Mouse (Mus musculus) small intestine, adult 2 months (tissue): ENCODE results near the gene Pdzd7. TPM values are rescaled to one million over a fixed set of nuclear protein-coding genes. Genes with fewer than 3 reads are reported as not detected.

Experiments used
- H3K27ac ChIP-seq: fragments of 200-500 bp; 2 replicates; pipeline ENCODE4 v1.5.1; 2012; ENCODE audit warnings: low read depth, low read length, control low read depth, inconsistent platforms; ENCODE audit not compliant: insufficient read depth
- H3K27me3 ChIP-seq: fragments of 200-500 bp; 2 replicates; pipeline ENCODE4 v1.6.1; 2012; ENCODE audit warnings: mild to moderate bottlenecking, moderate library complexity, low read length, inconsistent platforms; ENCODE audit not compliant: control insufficient read depth, insufficient read depth
- H3K36me3 ChIP-seq: fragments of 200-500 bp; 2 replicates; pipeline ENCODE4 v1.6.1; 2012; ENCODE audit warnings: mild to moderate bottlenecking, low read length, control low read depth, inconsistent platforms; ENCODE audit not compliant: control insufficient read depth, insufficient read depth
- H3K4me1 ChIP-seq: fragments of 200-500 bp; 2 replicates; pipeline ENCODE4 v1.6.1; 2012; ENCODE audit warnings: low read length, inconsistent platforms, mixed read lengths; ENCODE audit not compliant: control insufficient read depth, insufficient read depth, insufficient read length
- H3K4me3 ChIP-seq: fragments of 200-500 bp; 2 replicates; pipeline ENCODE4 v1.5.1; 2012; ENCODE audit warnings: low read depth, mild to moderate bottlenecking, control low read depth, inconsistent platforms, low read length, moderate library complexity
- CTCF ChIP-seq: fragments of 200-500 bp; IDR thresholded peaks from 2 replicates; pipeline ENCODE4 v1.5.1; 2012; ENCODE audit warnings: low read depth, mild to moderate bottlenecking, control low read depth, inconsistent platforms, low read length, moderate library complexity, mixed read lengths; ENCODE audit not compliant: insufficient replicate concordance, insufficient read length; ENCODE audit errors: extremely low read depth
- POLR2A ChIP-seq: fragments of 200-500 bp; IDR thresholded peaks from 2 replicates; pipeline ENCODE4 v1.6.1; 2012; ENCODE audit warnings: low read depth, mild to moderate bottlenecking, control low read depth, inconsistent platforms, low read length, moderate library complexity
- WGBS: fragments of 180-500 bp; shearing (Covaris S2); methylation state at CpG from one replicate; pipeline ENCODE4 v1.1.7; 2018; 5-methylcytosine and 5-hydroxymethylcytosine counted together
- polyA plus RNA-seq: library from polyadenylated mRNA; depleted of rRNA; stranded (reverse); fragments of >200 nt; gene quantifications from 2 replicates; pipeline ENCODE4 v1.2.3, GENCODE M21; 2012

The Pdzd7 gene
- polyA plus RNA-seq, 1 experiment: 0.29 TPM

GRCm38 (mm10) chr19:45015518-45016281 is 29.8 kb downstream of the Pdzd7 start:
- Histone ChIP-seq H3K4me3 (peak overlapping the region; percentile 73), H3K27me3 (no peaks in the 10 kb centered on the region), H3K27ac (peak overlapping the region; percentile 90), H3K36me3 (peaks cover 14% of the 10 kb centered on the region), H3K4me1 (peaks cover 19% of the 10 kb centered on the region)
- under 1% methylated on average over 34 of the region's 34 CpGs for WGBS
- no peak for TF ChIP-seq POLR2A
- no peak for TF ChIP-seq CTCF

- no peaks in the 10 kb centered on the region for H3K27me3 ChIP-seq
- 0% methylated on average over 24 of the region's 25 CpGs for WGBS
- TF ChIP-seq POLR2A (no peak; the same call in 1 of the 2 replicates), CTCF (no peak)
- peaks cover 17% of the 10 kb centered on the region for H3K4me1 ChIP-seq
- H3K4me3 ChIP-seq: peak overlapping the region; percentile 73
- peak overlapping the region; percentile 90 for H3K27ac ChIP-seq
- H3K36me3 ChIP-seq: peaks cover 21% of the 10 kb centered on the region
Observed at GRCm38 (mm10) chr19:45014981-45015402, 30.5 kb downstream of the Pdzd7 start.

- H3K27ac ChIP-seq: peak within 1 kb of the TSS; percentile 90
- 6% methylated on average over 10 of the region's 10 CpGs for WGBS
- TF ChIP-seq POLR2A (peak; percentile 19; the same call in 1 of the 2 replicates), CTCF (peak; percentile 21; the same call in 1 of the 2 replicates)
- no peaks in the 10 kb centered on the region for H3K27me3 ChIP-seq
- peaks cover 17% of the 10 kb centered on the region for H3K4me1 ChIP-seq
- peaks cover 25% of the 10 kb centered on the region for H3K36me3 ChIP-seq
- H3K4me3 ChIP-seq: peak within 1 kb of the TSS; percentile 73
Observed at GRCm38 (mm10) chr19:45014335-45014971, 31.1 kb downstream of the Pdzd7 start, which contains the start of gene Lzts2. Lzts2 (plus strand) TSS chr19:45014414.

- H3K4me1 ChIP-seq: peaks cover 17% of the 10 kb centered on the region
- peak overlapping the region; percentile 90 for H3K27ac ChIP-seq
- 30% methylated on average over 6 of the region's 6 CpGs for WGBS
- no peaks in the 10 kb centered on the region for H3K27me3 ChIP-seq
- H3K36me3 ChIP-seq: peaks cover 29% of the 10 kb centered on the region
- TF ChIP-seq CTCF (no peak), POLR2A (no peak)
- H3K4me3 ChIP-seq: no peak overlapping the region
Observed at GRCm38 (mm10) chr19:45013581-45014225, 31.8 kb downstream of the Pdzd7 start.

GRCm38 (mm10) chr19:45012636-45013035 is 32.9 kb downstream of the Pdzd7 start:
- no peak for TF ChIP-seq CTCF
- no peak for TF ChIP-seq POLR2A
- no peaks in the 10 kb centered on the region for H3K27me3 ChIP-seq
- peaks cover 22% of the 10 kb centered on the region for H3K4me1 ChIP-seq
- 30% methylated on average over 6 of the region's 6 CpGs for WGBS
- peaks cover 29% of the 10 kb centered on the region for H3K36me3 ChIP-seq
- no peak overlapping the region for H3K4me3 ChIP-seq
- H3K27ac ChIP-seq: no peak overlapping the region

- Histone ChIP-seq H3K27ac (no peak overlapping the region), H3K4me3 (no peak overlapping the region), H3K4me1 (peaks cover 26% of the 10 kb centered on the region), H3K36me3 (peaks cover 29% of the 10 kb centered on the region), H3K27me3 (no peaks in the 10 kb centered on the region)
- TF ChIP-seq POLR2A (no peak), CTCF (no peak)
- WGBS: 87% methylated on average over 8 of the region's 8 CpGs
Observed at GRCm38 (mm10) chr19:45012219-45012618, 33.3 kb downstream of the Pdzd7 start.

- peaks cover 29% of the 10 kb centered on the region for H3K36me3 ChIP-seq
- peaks cover 27% of the 10 kb centered on the region; the same call in 1 of the 2 replicates for H3K4me1 ChIP-seq
- TF ChIP-seq POLR2A (no peak), CTCF (no peak)
- H3K27me3 ChIP-seq: no peaks in the 10 kb centered on the region
- H3K27ac ChIP-seq: no peak overlapping the region
- no peak overlapping the region for H3K4me3 ChIP-seq
- WGBS: 79% methylated on average over 4 of the region's 4 CpGs
Observed at GRCm38 (mm10) chr19:45010646-45011045, 34.9 kb downstream of the Pdzd7 start.
